Mouse (Mus musculus) stomach, postnatal 0 days (tissue): ENCODE data around the gene Ifna5. TPM values are rescaled to one million over a fixed set of nuclear protein-coding genes. Genes with fewer than 3 reads are reported as not detected.
A peak's percentile ranks its signal among the peaks of the same experiment; 100 is the strongest.
"Not testable (repeated sequence)": the region's sequence is repeated elsewhere in the genome, so short reads cannot be mapped to it uniquely, and the experiment has no call there.

ENCODE experiments used
- ATAC-seq: fragments of 200-750 bp; cut with Nextera tagmentation; 2 replicates; pipeline ENCODE4 v1.8.0; 2017; ENCODE audit not compliant: low FRiP score, low TSS enrichment
- DNase-seq: peaks from one replicate; pipeline ENCODE4 v3.0.0-alpha.2; 2016; ENCODE audit warnings: low spot score
- H3K27ac ChIP-seq: fragments of 300-500 bp; sonication (generic); replicated peaks from 2 replicates; pipeline ENCODE4 v1.5.1; 2014; ENCODE audit warnings: mild to moderate bottlenecking, control low read depth
- H3K27me3 ChIP-seq: fragments of 300-500 bp; sonication (generic); 2 replicates; pipeline ENCODE4 v1.6.1; 2014; ENCODE audit warnings: low read length; ENCODE audit not compliant: control insufficient read depth, insufficient read depth
- H3K36me3 ChIP-seq: fragments of 300-500 bp; sonication (generic); 2 replicates; pipeline ENCODE4 v1.6.1; 2014; ENCODE audit warnings: low read length, mixed read lengths; ENCODE audit not compliant: control insufficient read depth, insufficient read depth
- H3K4me1 ChIP-seq: fragments of 300-500 bp; sonication (generic); replicated peaks from 2 replicates; pipeline ENCODE4 v1.6.1; 2014; ENCODE audit warnings: antibody characterized with exemption; ENCODE audit not compliant: control insufficient read depth, insufficient read depth
- H3K4me2 ChIP-seq: fragments of 300-500 bp; sonication (generic); replicated peaks from 2 replicates; pipeline ENCODE4 v1.6.1; 2014; ENCODE audit warnings: low read depth, mild to moderate bottlenecking, control low read depth, moderate library complexity
- H3K4me3 ChIP-seq: fragments of 300-500 bp; sonication (generic); 2 replicates; pipeline ENCODE4 v1.5.1; 2014; ENCODE audit warnings: low read depth, low read length, control low read depth
- H3K9ac ChIP-seq: fragments of 300-500 bp; sonication (generic); 2 replicates; pipeline ENCODE4 v1.6.1; 2014; ENCODE audit warnings: mild to moderate bottlenecking, low read length, control low read depth, mixed read lengths
- H3K9me3 ChIP-seq: fragments of 300-500 bp; sonication (generic); 2 replicates; pipeline ENCODE4 v1.6.1; 2016; ENCODE audit warnings: low read length; ENCODE audit not compliant: control insufficient read depth
- CTCF ChIP-seq: IDR thresholded peaks from 2 replicates; pipeline ENCODE4 v1.5.1; 2016; ENCODE audit warnings: antibody characterized with exemption, low read depth, mild to moderate bottlenecking, moderate library complexity
- WGBS: fragments of 180-500 bp; shearing (Covaris S2); extraction: QIAGEN DNeasy Blood & Tissue Kit; methylation state at CpG from one replicate; pipeline ENCODE4 v1.1.7; 2014; 5-methylcytosine and 5-hydroxymethylcytosine counted together
- polyA plus RNA-seq: library from polyadenylated mRNA; unstranded; fragments of >200 nt; fragmentation: Nextera tagmentation; extraction: Ambion mirVana; gene quantifications from 2 replicates; pipeline ENCODE4 v1.2.1, GENCODE M21; 2015

Gene Ifna5
- not detected in 2 replicates for polyA plus RNA-seq

GRCm38 (mm10) chr4:88835225-88835624 lies at the start of gene Ifna5:
TSS of gene Ifna5 (plus strand) at chr4:88835525.
- H3K36me3 ChIP-seq, H3K4me1 ChIP-seq, H3K9me3 ChIP-seq, H3K9ac ChIP-seq, H3K27ac ChIP-seq, H3K27me3 ChIP-seq, ATAC-seq, H3K4me2 ChIP-seq, H3K4me3 ChIP-seq, DNase-seq: not testable (repeated sequence)
- WGBS: 64% methylated on average over 1 of the region's 1 CpGs

GRCm38 (mm10) chr4:88788402-88788801 lies 46.9 kb upstream of the Ifna5 start, which contains the start of gene Gm13277:
TSS of gene Gm13277 (plus strand) at chr4:88788632.
- H3K9me3 ChIP-seq, ATAC-seq: not testable (repeated sequence)
- WGBS: 0% methylated on average over 1 of the region's 28 CpGs

GRCm38 (mm10) chr4:88791250-88791649 lies 44.1 kb upstream of the Ifna5 start, which contains the start of gene Gm13278:
TSS of gene Gm13278 (plus strand) at chr4:88791550.
- H3K4me2 ChIP-seq, H3K9ac ChIP-seq, H3K4me3 ChIP-seq, H3K4me1 ChIP-seq, H3K27me3 ChIP-seq, H3K27ac ChIP-seq, ATAC-seq, H3K36me3 ChIP-seq, H3K9me3 ChIP-seq, DNase-seq: not testable (repeated sequence)
- WGBS: no CpG with 5 or more reads among the region's 28 CpGs

More at GRCm38 (mm10) chr4:88788402-88788801, 46.9 kb upstream of the Ifna5 start, which contains the start of gene Gm13277:
- not testable (repeated sequence) for H3K4me1 ChIP-seq, H3K4me3 ChIP-seq, H3K36me3 ChIP-seq, H3K4me2 ChIP-seq, H3K9ac ChIP-seq, H3K27me3 ChIP-seq, H3K27ac ChIP-seq, DNase-seq
- TF ChIP-seq CTCF: peak; percentile 59

GRCm38 (mm10) chr4:88793936-88794675 lies 41.2 kb upstream of the Ifna5 start, which contains the start of gene Gm13275:
TSS of gene Gm13275 (plus strand) at chr4:88794487.
- H3K36me3 ChIP-seq, H3K27me3 ChIP-seq, DNase-seq, H3K9ac ChIP-seq, H3K4me2 ChIP-seq, H3K4me3 ChIP-seq, H3K27ac ChIP-seq, H3K4me1 ChIP-seq, H3K9me3 ChIP-seq, ATAC-seq: not testable (repeated sequence)
- WGBS: 0% methylated on average over 7 of the region's 52 CpGs
- TF ChIP-seq CTCF: peak; percentile 47

GRCm38 (mm10) chr4:88797097-88797496 lies 38.2 kb upstream of the Ifna5 start, which contains the start of gene Gm13279:
TSS of gene Gm13279 (plus strand) at chr4:88797397.
- H3K9me3 ChIP-seq, H3K9ac ChIP-seq, H3K4me2 ChIP-seq, H3K4me3 ChIP-seq, ATAC-seq, H3K27me3 ChIP-seq, DNase-seq, H3K27ac ChIP-seq, H3K36me3 ChIP-seq, H3K4me1 ChIP-seq: not testable (repeated sequence)
- no CpG with 5 or more reads among the region's 28 CpGs for WGBS

GRCm38 (mm10) chr4:88799365-88799764 lies 36.0 kb upstream of the Ifna5 start, which contains the start of gene Gm13285:
TSS of gene Gm13285 (plus strand) at chr4:88799665.
- 21% methylated on average over 2 of the region's 7 CpGs for WGBS
- DNase-seq, H3K27ac ChIP-seq, ATAC-seq, H3K36me3 ChIP-seq, H3K4me2 ChIP-seq, H3K9me3 ChIP-seq, H3K27me3 ChIP-seq, H3K9ac ChIP-seq, H3K4me1 ChIP-seq, H3K4me3 ChIP-seq: not testable (repeated sequence)

- not testable (repeated sequence) for H3K4me2 ChIP-seq, H3K4me1 ChIP-seq, H3K27me3 ChIP-seq, ATAC-seq, DNase-seq, H3K9me3 ChIP-seq, H3K27ac ChIP-seq, H3K4me3 ChIP-seq, H3K36me3 ChIP-seq, H3K9ac ChIP-seq
- WGBS: no CpG with 5 or more reads among the region's 29 CpGs
These were observed 32.4 kb upstream of the Ifna5 start, which contains the start of gene Gm13287 for GRCm38 (mm10) chr4:88802954-88803353. TSS of gene Gm13287 (plus strand) at chr4:88803254.

GRCm38 (mm10) chr4:88805231-88805630 lies 30.1 kb upstream of the Ifna5 start, which contains the start of gene Gm13288:
TSS of gene Gm13288 (plus strand) at chr4:88805531.
- not testable (repeated sequence) for H3K27me3 ChIP-seq, H3K9ac ChIP-seq, H3K4me1 ChIP-seq, H3K36me3 ChIP-seq, H3K9me3 ChIP-seq, H3K27ac ChIP-seq, H3K4me3 ChIP-seq, ATAC-seq, DNase-seq, H3K4me2 ChIP-seq
- no CpG with 5 or more reads among the region's 8 CpGs for WGBS
